Mouse (Mus musculus) liver, embryonic 16.5 days (tissue): ENCODE results near the gene Mink1. TPM values are rescaled to one million over a fixed set of nuclear protein-coding genes. Genes with fewer than 3 reads are reported as not detected.

ENCODE experiments used
- ATAC-seq: fragments of 200-750 bp; cut with Nextera tagmentation; 2 replicates; pipeline ENCODE4 v1.8.0; 2017; ENCODE audit warnings: low read depth, mild to moderate bottlenecking, moderate number of reproducible peaks, moderate library complexity
- H3K27ac ChIP-seq: fragments of 300-500 bp; sonication (generic); 2 replicates; pipeline ENCODE4 v1.5.1; 2014; ENCODE audit warnings: mild to moderate bottlenecking, low read length
- H3K27me3 ChIP-seq: fragments of 300-500 bp; sonication (generic); 2 replicates; pipeline ENCODE4 v1.6.1; 2014; ENCODE audit warnings: low read depth, low read length, mixed read lengths; ENCODE audit not compliant: control insufficient read depth, insufficient read depth
- H3K36me3 ChIP-seq: fragments of 300-500 bp; sonication (generic); 2 replicates; pipeline ENCODE4 v1.6.1; 2014; ENCODE audit warnings: mild to moderate bottlenecking; ENCODE audit not compliant: control insufficient read depth, insufficient read depth
- H3K4me1 ChIP-seq: fragments of 300-500 bp; sonication (generic); 2 replicates; pipeline ENCODE4 v1.6.1; 2014; ENCODE audit warnings: low read depth, low read length, mixed read lengths; ENCODE audit not compliant: control insufficient read depth
- H3K4me2 ChIP-seq: fragments of 300-500 bp; sonication (generic); 2 replicates; pipeline ENCODE4 v1.6.1; 2014; ENCODE audit warnings: low read depth, low read length, mixed read lengths
- H3K4me3 ChIP-seq: fragments of 300-500 bp; sonication (generic); 2 replicates; pipeline ENCODE4 v1.5.1; 2014; ENCODE audit warnings: low read depth, mild to moderate bottlenecking, low read length
- H3K9ac ChIP-seq: fragments of 300-500 bp; sonication (generic); 2 replicates; pipeline ENCODE4 v1.6.1; 2014; ENCODE audit warnings: low read depth, low read length
- H3K9me3 ChIP-seq: fragments of 300-500 bp; sonication (generic); replicated peaks from 2 replicates; pipeline ENCODE4 v1.6.1; 2016; ENCODE audit warnings: low read length; ENCODE audit not compliant: control insufficient read depth
- WGBS: fragments of 180-500 bp; shearing (Covaris S2); extraction: QIAGEN DNeasy Blood & Tissue Kit; methylation state at CpG from one replicate; pipeline ENCODE4 v1.1.7; 2014; ENCODE audit not compliant: insufficient replicate concordance; 5-methylcytosine and 5-hydroxymethylcytosine counted together
- polyA plus RNA-seq: library from polyadenylated mRNA; unstranded; fragments of >200 nt; fragmentation: Nextera tagmentation; extraction: Ambion mirVana; gene quantifications from 2 replicates; pipeline ENCODE4 v1.2.1, GENCODE M21; 2015

Mink1 gene
- polyA plus RNA-seq, 1 experiment from 2014 or later: 6.0 TPM

GRCm38 (mm10) chr11:70626877-70627276, 64.2 kb downstream of the Mink1 start:
- H3K27ac ChIP-seq: no peak overlapping the region
- H3K9me3 ChIP-seq: no peaks in the 10 kb centered on the region
- no peaks in the 10 kb centered on the region for H3K27me3 ChIP-seq
- no peak overlapping the region for H3K4me2 ChIP-seq
- H3K9ac ChIP-seq: no peak overlapping the region
- no peaks in the 10 kb centered on the region for H3K36me3 ChIP-seq
- H3K4me3 ChIP-seq: no peak overlapping the region
- whole genome bisulfite sequencing: 58% methylated on average over 4 of the region's 4 CpGs
- no peaks in the 10 kb centered on the region for H3K4me1 ChIP-seq
- peak; percentile 14; the same call in 1 of the 2 replicates for ATAC-seq

- no peak overlapping the region for H3K9ac ChIP-seq
- H3K27ac ChIP-seq: no peak overlapping the region
- H3K27me3 ChIP-seq: no peaks in the 10 kb centered on the region
- no peak overlapping the region for H3K4me3 ChIP-seq
- no peaks in the 10 kb centered on the region for H3K9me3 ChIP-seq
- 44% methylated on average over 2 of the region's 2 CpGs for WGBS
- H3K4me2 ChIP-seq: no peak overlapping the region
- H3K36me3 ChIP-seq: no peaks in the 10 kb centered on the region
- ATAC-seq: no peak
- no peaks in the 10 kb centered on the region for H3K4me1 ChIP-seq
These were observed 65.8 kb downstream of the Mink1 start for GRCm38 (mm10) chr11:70628431-70628830.

DNA sequence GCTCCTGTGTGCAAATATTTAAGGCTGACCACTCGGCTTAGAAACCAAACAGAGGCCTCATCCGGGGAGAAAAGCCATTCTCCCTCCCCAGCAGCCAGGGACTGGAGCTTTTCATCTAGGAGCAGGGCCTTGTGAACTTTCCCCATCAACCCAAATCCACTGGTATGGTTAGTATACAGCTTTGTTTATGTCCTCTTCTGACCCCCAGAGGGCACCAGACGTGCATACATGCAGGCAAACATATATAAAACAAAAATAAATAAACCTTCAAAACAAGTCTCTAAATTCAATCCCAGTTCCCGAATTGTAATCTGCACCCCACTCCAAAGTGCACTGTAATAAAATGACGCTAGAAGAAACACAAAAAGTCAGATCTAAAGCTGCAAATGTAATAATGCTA, 66.9 kb downstream of the Mink1 start:
- Histone ChIP-seq H3K27ac (no peak overlapping the region), H3K4me2 (no peak overlapping the region), H3K4me3 (no peak overlapping the region), H3K36me3 (no peaks in the 10 kb centered on the region), H3K9me3 (no peaks in the 10 kb centered on the region), H3K27me3 (no peaks in the 10 kb centered on the region), H3K9ac (no peak overlapping the region), H3K4me1 (no peaks in the 10 kb centered on the region)
- WGBS: 32% methylated on average over 5 of the region's 5 CpGs
- no peak for ATAC-seq

DNA sequence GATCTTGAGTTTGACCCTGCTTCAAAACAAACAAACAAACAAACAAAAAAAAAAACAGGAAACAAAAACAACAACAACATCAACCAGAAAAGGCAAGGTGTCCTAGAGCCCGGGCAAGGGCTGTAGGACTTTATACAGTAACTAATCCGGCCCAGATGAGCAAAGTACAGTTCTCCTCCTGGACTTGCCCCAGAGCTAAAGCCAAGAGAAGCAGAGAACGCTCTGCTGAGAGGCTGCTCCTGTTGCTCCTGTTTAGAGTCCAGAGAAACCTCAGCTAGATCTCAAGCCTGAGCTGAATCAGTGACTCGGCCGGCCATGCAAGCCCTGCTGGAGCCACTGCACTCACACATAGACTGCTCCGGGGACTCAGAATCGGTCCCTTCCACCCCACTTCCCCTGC, 67.4 kb downstream of the Mink1 start:
- H3K4me1 ChIP-seq: no peaks in the 10 kb centered on the region
- H3K27me3 ChIP-seq: no peaks in the 10 kb centered on the region
- 25% methylated on average over 7 of the region's 7 CpGs for WGBS
- H3K27ac ChIP-seq: no peak overlapping the region
- no peak overlapping the region for H3K4me3 ChIP-seq
- no peaks in the 10 kb centered on the region for H3K36me3 ChIP-seq
- H3K9ac ChIP-seq: no peak overlapping the region
- no peak for ATAC-seq
- no peaks in the 10 kb centered on the region for H3K9me3 ChIP-seq
- no peak overlapping the region for H3K4me2 ChIP-seq

DNA sequence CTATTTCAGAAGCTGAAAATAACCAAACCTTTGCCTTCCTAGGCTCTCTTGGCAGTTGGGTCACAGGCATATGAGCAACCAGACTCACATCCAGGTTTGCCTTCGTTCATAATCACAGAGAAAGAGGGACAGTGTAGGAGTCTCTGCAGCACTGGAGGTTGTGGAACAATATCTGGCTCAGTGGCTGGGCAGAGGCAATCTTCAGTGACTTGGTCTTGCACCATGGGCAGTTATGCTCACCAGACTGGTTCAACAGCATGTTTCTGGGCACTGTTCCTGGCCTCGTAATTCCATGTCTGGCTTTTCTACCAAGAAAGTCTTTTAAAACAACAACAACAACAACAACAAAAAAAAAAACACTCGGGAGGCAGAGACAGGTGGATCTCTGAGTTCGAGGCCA, 72.9 kb downstream of the Mink1 start:
- Histone ChIP-seq H3K9ac (no peak overlapping the region), H3K9me3 (no peaks in the 10 kb centered on the region), H3K4me2 (no peak overlapping the region), H3K27me3 (no peaks in the 10 kb centered on the region), H3K4me3 (no peak overlapping the region), H3K4me1 (peaks cover 26% of the 10 kb centered on the region), H3K27ac (no peak overlapping the region), H3K36me3 (no peaks in the 10 kb centered on the region)
- 74% methylated on average over 4 of the region's 4 CpGs for WGBS
- no peak for ATAC-seq

GRCm38 (mm10) chr11:70637764-70638163, 75.1 kb downstream of the Mink1 start:
- Histone ChIP-seq H3K36me3 (no peaks in the 10 kb centered on the region), H3K4me1 (peaks cover 26% of the 10 kb centered on the region), H3K27me3 (no peaks in the 10 kb centered on the region), H3K27ac (peak overlapping the region; percentile 84; the same call in 1 of the 2 replicates), H3K9me3 (no peaks in the 10 kb centered on the region), H3K4me3 (no peak overlapping the region), H3K9ac (no peak overlapping the region), H3K4me2 (no peak overlapping the region)
- WGBS: 81% methylated on average over 1 of the region's 1 CpGs
- ATAC-seq: no peak

DNA sequence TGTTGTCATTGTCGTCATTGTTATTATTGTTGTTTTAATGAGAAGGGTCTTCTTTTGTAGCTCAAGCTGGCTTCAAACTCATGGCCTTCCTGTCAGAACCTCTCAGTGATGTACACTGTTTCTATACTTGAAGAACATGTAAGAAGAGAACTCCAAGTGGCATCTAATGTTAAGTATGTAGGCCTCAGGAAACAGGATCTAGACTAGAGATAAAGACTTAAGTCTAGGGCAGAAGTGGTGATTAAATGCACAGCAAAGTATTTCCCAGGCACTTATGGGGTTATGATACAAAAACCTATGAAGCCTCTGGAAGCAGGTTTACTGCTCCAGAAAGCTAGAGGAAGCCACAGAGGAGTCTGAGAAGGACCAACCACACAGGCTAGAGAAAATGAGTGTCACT, 75.6 kb downstream of the Mink1 start:
- Histone ChIP-seq H3K36me3 (no peaks in the 10 kb centered on the region), H3K9ac (peak overlapping the region; percentile 52; the same call in 1 of the 2 replicates), H3K9me3 (no peaks in the 10 kb centered on the region), H3K4me3 (peak overlapping the region; percentile 27), H3K4me1 (peaks cover 26% of the 10 kb centered on the region), H3K4me2 (peak overlapping the region; percentile 56), H3K27me3 (no peaks in the 10 kb centered on the region), H3K27ac (peak overlapping the region; percentile 84)
- WGBS: 45% methylated on average over 1 of the region's 1 CpGs
- no peak for ATAC-seq

- Histone ChIP-seq H3K9ac (peak within 1 kb of the TSS; percentile 52), H3K9me3 (no peaks in the 10 kb centered on the region), H3K4me2 (peak within 1 kb of the TSS; percentile 56), H3K36me3 (no peaks in the 10 kb centered on the region; the same call in 1 of the 2 replicates), H3K4me1 (peaks cover 26% of the 10 kb centered on the region), H3K27ac (peak within 1 kb of the TSS; percentile 84), H3K4me3 (peak within 1 kb of the TSS; percentile 27), H3K27me3 (no peaks in the 10 kb centered on the region)
- 7% methylated on average over 5 of the region's 5 CpGs for WGBS
- peak; percentile 88 for ATAC-seq
These were observed 76.1 kb downstream of the Mink1 start, which contains the start of gene Gp1ba for GRCm38 (mm10) chr11:70638714-70639278. Gene Gp1ba (plus strand): TSS chr11:70639122.

DNA sequence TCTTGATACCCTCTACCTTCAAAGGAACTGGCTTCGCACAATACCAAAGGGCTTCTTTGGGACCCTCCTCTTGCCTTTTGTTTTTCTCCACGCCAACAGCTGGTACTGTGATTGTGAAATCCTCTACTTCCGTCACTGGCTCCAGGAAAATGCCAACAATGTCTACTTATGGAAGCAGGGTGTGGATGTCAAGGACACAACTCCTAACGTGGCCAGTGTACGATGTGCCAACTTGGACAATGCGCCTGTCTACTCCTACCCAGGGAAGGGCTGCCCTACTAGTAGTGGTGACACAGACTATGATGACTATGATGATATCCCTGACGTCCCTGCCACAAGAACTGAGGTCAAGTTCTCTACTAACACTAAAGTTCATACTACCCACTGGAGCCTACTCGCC, 77.3 kb downstream of the Mink1 start:
- H3K9ac ChIP-seq: no peak overlapping the region
- ATAC-seq: no peak
- H3K27ac ChIP-seq: no peak overlapping the region
- H3K36me3 ChIP-seq: peaks cover 11% of the 10 kb centered on the region
- WGBS: 70% methylated on average over 8 of the region's 8 CpGs
- no peaks in the 10 kb centered on the region for H3K9me3 ChIP-seq
- no peak overlapping the region for H3K4me3 ChIP-seq
- H3K4me2 ChIP-seq: 0 out of 2 replicates have a peak overlapping the region, but pooled peaks have one; percentile 56
- H3K4me1 ChIP-seq: peaks cover 26% of the 10 kb centered on the region
- H3K27me3 ChIP-seq: no peaks in the 10 kb centered on the region
